Mouse (Mus musculus) gastrocnemius, adult 2 months (tissue): ENCODE data around the gene Atp5g1. TPM values are rescaled to one million over a fixed set of nuclear protein-coding genes. Genes with fewer than 3 reads are reported as not detected.

ENCODE experiments used
- DNase-seq: peaks from one replicate; pipeline ENCODE4 v3.0.0; 2022
- H3K27ac ChIP-seq: fragments of 200-600 bp; 2 replicates; pipeline ENCODE4 v1.8.1; 2022; ENCODE audit warnings: mild to moderate bottlenecking
- H3K4me3 ChIP-seq: fragments of 200-600 bp; 2 replicates; pipeline ENCODE4 v1.8.1; 2022; ENCODE audit warnings: mild to moderate bottlenecking, moderate library complexity
- CTCF ChIP-seq: fragments of 200-600 bp; IDR thresholded peaks from 2 replicates; pipeline ENCODE4 v1.8.1; 2022; ENCODE audit warnings: antibody characterized with exemption, mild to moderate bottlenecking, moderate library complexity
- intact Hi-C: fragments of 180-260 bp; cut with DNase I; formaldehyde crosslinking; loops from one replicate; pipeline ENCODE4 v1.15.1; 2025
- total RNA-seq, 2 experiments: library from RNA; stranded (reverse); gene quantifications; 2 replicates each; pipeline ENCODE4 v1.2.3; 2021

Gene Atp5g1
- total RNA-seq, 2 experiments from 2014 or later, result 1,178 to 1,786 TPM

GRCm38 (mm10) chr11:96034596-96035052 lies 40.8 kb downstream of the Atp5g1 start, which contains the start of gene Snf8:
TSS of gene Snf8 (plus strand) at chr11:96034885.
- H3K27ac ChIP-seq, result peak within 1 kb of the TSS; percentile 82
- peak; percentile 96 for DNase-seq
- H3K4me3 ChIP-seq, result peak within 1 kb of the TSS; percentile 98
- TF ChIP-seq CTCF, result no peak
- intact Hi-C loops, result loop anchor here (2.0 to 10.0 kb wide), 2 partner anchors 30 to 170 kb away; partner anchors contain the start of gene Ube2z

- DNase-seq, result no peak
- intact Hi-C loops, result loop anchor here (2.0 to 10.0 kb wide), 2 partner anchors 31 to 169 kb away; partner anchors contain the start of gene Ube2z
- H3K27ac ChIP-seq, result peak overlapping the region; percentile 82
- peak overlapping the region; percentile 98 for H3K4me3 ChIP-seq
- no peak for TF ChIP-seq CTCF
Measured at GRCm38 (mm10) chr11:96034116-96034515, 41.4 kb downstream of the Atp5g1 start.

GRCm38 (mm10) chr11:96033264-96033663 lies 42.2 kb downstream of the Atp5g1 start:
- H3K27ac ChIP-seq, result no peak overlapping the region
- no peak for DNase-seq
- peak; percentile 42 for TF ChIP-seq CTCF
- intact Hi-C loops, result loop anchor here (10.0 kb wide), 1 partner anchor 168 kb away; no protein-coding TSS in a partner anchor
- H3K4me3 ChIP-seq, result no peak overlapping the region

GRCm38 (mm10) chr11:96031701-96032100 lies 43.8 kb downstream of the Atp5g1 start:
- DNase-seq, result no peak
- Histone ChIP-seq H3K4me3 (no peak overlapping the region), H3K27ac (no peak overlapping the region)
- intact Hi-C loops, result loop anchor here (10.0 kb wide), 1 partner anchor 167 kb away; no protein-coding TSS in a partner anchor
- TF ChIP-seq CTCF, result no peak

GRCm38 (mm10) chr11:96030571-96030970 lies 44.9 kb downstream of the Atp5g1 start:
- intact Hi-C loops, result loop anchor here (10.0 kb wide), 1 partner anchor 166 kb away; no protein-coding TSS in a partner anchor
- no peak for TF ChIP-seq CTCF

GRCm38 (mm10) chr11:96028130-96028529 lies 47.3 kb downstream of the Atp5g1 start:
- no peak for DNase-seq
- Histone ChIP-seq H3K27ac (no peak overlapping the region), H3K4me3 (no peak overlapping the region)
- TF ChIP-seq CTCF, result no peak
- intact Hi-C loops, result no loop called here

More at GRCm38 (mm10) chr11:96030571-96030970, 44.9 kb downstream of the Atp5g1 start:
- Histone ChIP-seq H3K27ac (no peak overlapping the region), H3K4me3 (no peak overlapping the region)
- DNase-seq, result no peak

- no peak for TF ChIP-seq CTCF
- no peak for DNase-seq
- Histone ChIP-seq H3K4me3 (no peak overlapping the region), H3K27ac (no peak overlapping the region)
- intact Hi-C loops, result no loop called here
Measured at GRCm38 (mm10) chr11:96020622-96021021, 54.8 kb downstream of the Atp5g1 start.

Other genes with a start within 250 kb of the Atp5g1 start
- 1 to 10 TPM; 2.6 to 7.6 TPM for gene Gngt2, start 238.5 kb downstream of the Atp5g1 start, total RNA-seq
- 1 to 10 TPM; 2.2 to 3.0 TPM for gene Abi3, start 233.2 kb downstream of the Atp5g1 start, total RNA-seq
- not detected for gene B4galnt2, start 160.8 kb downstream of the Atp5g1 start, total RNA-seq
- not detected for gene Igf2bp1, start 69.7 kb downstream of the Atp5g1 start, total RNA-seq
- not detected for gene Gip, start 51.1 kb downstream of the Atp5g1 start, total RNA-seq
- 10 to 100 TPM; 31.6 to 34.6 TPM for gene Snf8, start 40.8 kb downstream of the Atp5g1 start, total RNA-seq
- 10 to 100 TPM; 14.4 to 18.2 TPM for gene Ube2z, start 10.3 kb downstream of the Atp5g1 start, total RNA-seq
- not detected for gene Calcoco2, start 36.3 kb upstream of the Atp5g1 start, total RNA-seq
- gene Ttll6, start 58.1 kb upstream of the Atp5g1 start, total RNA-seq, result not detected
- gene Hoxb13, start 118.6 kb upstream of the Atp5g1 start, total RNA-seq, result not detected
- under 1 TPM in 1 of 2 experiments, not detected in 1; 0.14 TPM for gene Hoxb9, start 195.8 kb upstream of the Atp5g1 start, total RNA-seq
- gene Hoxb8, start 206.2 kb upstream of the Atp5g1 start, total RNA-seq, result under 1 TPM; 0.14 to 0.23 TPM
- under 1 TPM; 0.47 to 0.56 TPM for gene Hoxb7, start 211.0 kb upstream of the Atp5g1 start, total RNA-seq
- gene Hoxb6, start 216.8 kb upstream of the Atp5g1 start, total RNA-seq, result under 1 TPM; 0.56 to 0.64 TPM
- under 1 TPM; 0.26 to 0.28 TPM for gene Hoxb5, start 227.7 kb upstream of the Atp5g1 start, total RNA-seq
- under 1 TPM; 0.31 to 0.38 TPM for gene Hoxb4, start 242.6 kb upstream of the Atp5g1 start, total RNA-seq
- gene Hoxb3, start 247.7 kb upstream of the Atp5g1 start, total RNA-seq, result under 1 TPM; 0.22 to 0.51 TPM